Mouse (Mus musculus) left cerebral cortex, adult 2 months (tissue): ENCODE results near the gene Hectd4. TPM values are rescaled to one million over a fixed set of nuclear protein-coding genes. Genes with fewer than 3 reads are reported as not detected.

Experiments used
- DNase-seq, 2 experiments: peaks; one replicate each; pipeline ENCODE4 v3.0.0; 2021 to 2022; ENCODE audit warnings: low spot score in 2 of 2, mixed read lengths in 1 of 2; ENCODE audit errors: extremely low spot score in 1 of 2
- H3K27ac ChIP-seq: fragments of 200-600 bp; 2 replicates; pipeline ENCODE4 v1.8.1; 2022
- H3K4me3 ChIP-seq: fragments of 200-600 bp; 2 replicates; pipeline ENCODE4 v1.8.1; 2022
- CTCF ChIP-seq: fragments of 200-600 bp; IDR thresholded peaks from 2 replicates; pipeline ENCODE4 v1.8.1; 2022; ENCODE audit warnings: antibody characterized with exemption, mild to moderate bottlenecking, moderate library complexity
- intact Hi-C: fragments of 180-260 bp; cut with DNase I; formaldehyde crosslinking; loops from one replicate; pipeline ENCODE4 v1.15.1; 2025
- total RNA-seq, 2 experiments: library from RNA; stranded (reverse); gene quantifications; 2 replicates each; pipeline ENCODE4 v1.2.3; 2021

The Hectd4 gene
- total RNA-seq, 2 experiments from 2014 or later, result 186 to 205 TPM

DNA sequence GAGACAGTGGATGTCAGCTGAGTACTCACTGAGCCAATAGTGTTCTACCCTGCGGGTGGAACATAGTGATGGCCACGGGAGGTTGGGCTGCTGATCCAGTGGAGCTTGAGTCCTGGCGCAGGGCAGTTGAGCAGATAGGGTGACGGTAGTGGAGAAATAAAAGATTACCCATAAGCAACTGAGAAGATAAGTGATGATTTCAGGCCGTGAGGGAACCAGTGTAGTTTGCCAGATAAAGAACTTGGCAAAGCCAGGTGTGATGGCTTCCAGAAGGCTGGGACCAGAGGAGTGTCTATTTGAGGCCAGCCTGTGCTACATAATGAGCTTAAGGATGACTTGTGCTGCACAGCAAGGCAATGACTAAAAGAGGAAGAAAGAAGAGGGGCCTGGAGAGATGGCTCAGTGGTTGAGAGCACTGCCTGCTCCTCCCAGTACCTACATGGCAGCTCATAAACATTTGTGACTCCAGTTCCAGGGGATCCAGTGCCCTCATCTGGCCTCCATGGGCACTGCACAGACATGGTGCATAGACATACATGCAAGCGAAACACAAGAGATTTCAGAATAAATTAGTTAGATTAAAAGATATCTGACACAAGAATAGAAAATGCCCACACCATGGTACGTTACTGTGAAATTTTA is 46.8 kb downstream of the Hectd4 start:
- DNase-seq, result peak; percentile 37 to 57
- peak; percentile 67 for TF ChIP-seq CTCF
- Histone ChIP-seq H3K4me3 (no peak overlapping the region), H3K27ac (peak overlapping the region; percentile 9; the same call in 1 of the 2 replicates)
- intact Hi-C loops, result loop anchor here (1.0 to 2.0 kb wide), 2 partner anchors 18 to 54 kb away; no protein-coding TSS in a partner anchor

DNA sequence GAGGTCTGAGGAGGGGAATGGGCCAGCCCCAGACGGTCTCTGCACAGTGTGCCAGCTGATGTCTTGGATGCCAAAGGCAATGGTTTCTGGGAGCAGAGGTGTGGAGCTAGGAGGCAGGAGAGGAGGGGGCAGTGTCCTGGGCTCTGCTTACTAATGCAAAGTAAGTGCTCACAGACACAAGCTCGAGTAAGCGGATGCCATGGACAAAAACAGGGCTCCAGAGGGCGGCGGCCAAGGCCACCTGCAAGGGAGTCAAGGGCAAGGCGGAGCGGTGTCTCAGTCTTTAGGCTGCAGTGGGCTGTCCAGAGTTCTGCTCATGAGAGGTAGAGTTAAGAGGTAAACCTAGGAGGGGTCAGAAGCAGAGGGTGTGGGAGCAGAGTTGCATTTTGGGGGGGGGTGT is 51.0 kb downstream of the Hectd4 start:
- DNase-seq, result no peak
- Histone ChIP-seq H3K27ac (no peak overlapping the region), H3K4me3 (no peak overlapping the region)
- no peak for TF ChIP-seq CTCF
- intact Hi-C loops, result no loop called here

DNA sequence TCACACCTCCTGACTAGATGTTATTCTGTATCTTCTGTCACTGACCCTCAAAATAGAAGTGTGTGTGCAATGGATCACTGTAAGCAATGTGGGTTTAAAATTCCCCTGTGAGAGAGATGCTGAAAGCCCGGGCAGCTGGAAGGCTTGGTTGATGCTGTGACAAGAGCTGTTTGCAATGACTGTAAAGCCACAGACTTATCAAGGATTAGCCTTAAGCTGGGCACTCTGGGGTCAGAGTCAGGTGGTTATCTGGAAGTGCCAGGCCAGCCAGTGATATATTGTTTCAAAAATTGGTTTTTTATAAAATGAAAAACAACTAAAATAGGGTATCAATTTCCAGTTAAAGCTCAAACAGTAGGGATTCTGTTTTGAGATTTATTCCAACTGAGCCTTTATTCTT is 56.8 kb downstream of the Hectd4 start:
- no peak for TF ChIP-seq CTCF
- no peak for DNase-seq
- intact Hi-C loops, result no loop called here
- Histone ChIP-seq H3K4me3 (no peak overlapping the region), H3K27ac (no peak overlapping the region)

DNA sequence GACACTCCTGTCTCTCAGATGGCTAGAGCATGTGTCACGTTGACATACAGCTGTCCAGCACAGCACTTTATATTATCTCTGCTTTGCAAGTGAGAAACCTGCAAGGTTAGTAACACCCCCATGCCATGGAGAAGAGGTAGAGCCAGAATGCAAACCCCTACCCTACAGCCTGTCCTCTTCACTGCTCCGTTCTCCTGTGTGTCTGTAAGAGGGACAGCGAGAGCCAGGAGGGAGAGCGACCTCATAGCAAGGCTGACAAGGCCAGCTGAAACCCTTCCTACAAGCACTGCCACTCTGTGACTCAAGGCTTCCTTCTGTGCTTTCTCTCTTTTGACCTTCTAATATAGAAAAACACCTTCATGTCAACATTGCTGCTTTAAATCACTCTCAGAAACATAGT is 60.4 kb downstream of the Hectd4 start:
- no peak for TF ChIP-seq CTCF
- intact Hi-C loops, result loop anchor here (5.0 kb wide), 1 partner anchor 63 kb away; no protein-coding TSS in a partner anchor
- Histone ChIP-seq H3K4me3 (no peak overlapping the region), H3K27ac (no peak overlapping the region; the same call in 1 of the 2 replicates)
- no peak for DNase-seq

DNA sequence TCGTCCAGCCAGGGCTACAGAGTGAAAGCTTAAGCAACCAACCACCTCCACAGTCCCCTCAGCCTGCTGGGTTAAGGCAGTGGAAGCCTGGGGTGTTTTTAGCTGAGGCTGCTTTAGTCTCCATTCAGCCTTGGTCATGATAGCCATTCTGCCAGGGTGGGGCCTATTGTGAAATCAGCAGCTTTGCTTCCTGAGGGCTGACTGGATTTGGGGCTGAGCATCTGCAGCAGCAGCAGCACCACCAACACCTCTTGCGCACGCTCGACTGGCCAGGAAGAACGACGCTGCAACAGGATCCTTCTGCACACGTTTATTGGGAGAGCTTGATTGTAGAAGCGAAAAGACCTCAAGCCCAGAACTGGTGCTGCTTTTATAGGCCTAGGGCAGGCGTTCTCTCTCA is 63.0 kb downstream of the Hectd4 start:
- intact Hi-C loops, result loop anchor here (5.0 kb wide), 1 partner anchor 66 kb away; no protein-coding TSS in a partner anchor
- Histone ChIP-seq H3K4me3 (no peak overlapping the region), H3K27ac (no peak overlapping the region)
- TF ChIP-seq CTCF, result no peak
- no peak for DNase-seq

DNA sequence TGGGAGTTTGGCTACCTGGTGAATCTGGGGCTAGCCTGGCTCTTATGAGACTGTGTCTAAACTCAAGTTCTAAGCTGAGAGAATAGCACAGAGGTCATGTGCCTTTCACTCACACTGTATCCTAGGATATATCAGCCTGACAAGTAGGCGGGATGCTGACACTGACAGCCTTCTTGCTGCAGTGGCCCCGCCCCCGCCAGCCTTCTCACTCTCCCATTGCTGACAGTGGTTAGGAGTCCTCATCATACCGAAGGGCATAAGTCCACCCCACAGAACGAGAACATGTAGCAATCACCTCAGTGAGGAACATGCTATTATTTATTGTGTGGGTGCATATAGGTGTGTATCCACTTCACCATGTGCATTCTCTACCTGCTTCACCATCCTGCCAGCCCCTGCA is 64.8 kb downstream of the Hectd4 start:
- intact Hi-C loops, result loop anchor here (5.0 kb wide), 1 partner anchor 68 kb away; no protein-coding TSS in a partner anchor
- H3K27ac ChIP-seq, result no peak overlapping the region

DNA sequence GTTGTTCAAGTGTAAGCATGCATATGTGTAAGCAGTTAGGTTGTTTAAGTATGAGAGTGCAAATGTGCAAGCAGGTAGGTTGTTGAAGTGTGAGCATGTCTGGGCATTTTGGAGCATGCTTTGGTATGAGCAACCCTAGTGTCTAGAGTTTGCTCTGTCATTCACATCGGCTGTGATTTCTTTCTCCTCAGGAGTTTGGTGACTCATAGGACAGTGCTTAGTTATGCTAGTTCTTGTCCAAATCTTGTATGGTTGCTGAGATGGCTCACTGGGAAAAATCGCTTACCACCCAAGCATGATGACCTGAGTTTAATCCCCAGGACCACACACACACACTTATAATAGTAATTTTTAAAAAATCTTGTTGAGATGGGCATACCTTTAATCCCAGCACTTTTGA is 67.2 kb downstream of the Hectd4 start:
- no peak for DNase-seq
- intact Hi-C loops, result no loop called here
- TF ChIP-seq CTCF, result no peak
- no peak overlapping the region for H3K27ac ChIP-seq
- H3K4me3 ChIP-seq, result no peak overlapping the region

More for the DNA sequence above, 64.8 kb downstream of the Hectd4 start:
- H3K4me3 ChIP-seq, result no peak overlapping the region
- TF ChIP-seq CTCF, result no peak
- no peak for DNase-seq

DNA sequence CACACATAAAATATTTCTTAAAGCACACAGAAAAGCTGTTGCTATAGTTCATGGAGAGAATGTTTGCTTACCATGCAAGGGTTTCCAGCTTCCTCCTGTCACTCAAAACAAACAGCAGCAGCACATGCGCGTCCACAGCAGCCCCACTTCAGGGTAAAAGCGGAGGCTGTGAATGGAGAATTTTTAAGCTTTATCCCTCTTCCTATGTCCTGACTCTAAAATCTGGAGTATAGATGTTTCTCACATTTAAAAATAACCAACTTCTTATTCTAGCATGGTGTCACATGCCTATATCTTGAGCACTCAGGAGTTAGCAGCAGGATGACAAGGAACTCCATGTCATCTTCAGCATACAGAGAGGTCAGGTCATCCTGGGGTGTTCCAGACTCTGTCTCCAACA is 70.3 kb downstream of the Hectd4 start:
- intact Hi-C loops, result no loop called here
- no peak for DNase-seq
- no peak overlapping the region for H3K4me3 ChIP-seq
- H3K27ac ChIP-seq, result peak overlapping the region; percentile 66
- no peak for TF ChIP-seq CTCF

DNA sequence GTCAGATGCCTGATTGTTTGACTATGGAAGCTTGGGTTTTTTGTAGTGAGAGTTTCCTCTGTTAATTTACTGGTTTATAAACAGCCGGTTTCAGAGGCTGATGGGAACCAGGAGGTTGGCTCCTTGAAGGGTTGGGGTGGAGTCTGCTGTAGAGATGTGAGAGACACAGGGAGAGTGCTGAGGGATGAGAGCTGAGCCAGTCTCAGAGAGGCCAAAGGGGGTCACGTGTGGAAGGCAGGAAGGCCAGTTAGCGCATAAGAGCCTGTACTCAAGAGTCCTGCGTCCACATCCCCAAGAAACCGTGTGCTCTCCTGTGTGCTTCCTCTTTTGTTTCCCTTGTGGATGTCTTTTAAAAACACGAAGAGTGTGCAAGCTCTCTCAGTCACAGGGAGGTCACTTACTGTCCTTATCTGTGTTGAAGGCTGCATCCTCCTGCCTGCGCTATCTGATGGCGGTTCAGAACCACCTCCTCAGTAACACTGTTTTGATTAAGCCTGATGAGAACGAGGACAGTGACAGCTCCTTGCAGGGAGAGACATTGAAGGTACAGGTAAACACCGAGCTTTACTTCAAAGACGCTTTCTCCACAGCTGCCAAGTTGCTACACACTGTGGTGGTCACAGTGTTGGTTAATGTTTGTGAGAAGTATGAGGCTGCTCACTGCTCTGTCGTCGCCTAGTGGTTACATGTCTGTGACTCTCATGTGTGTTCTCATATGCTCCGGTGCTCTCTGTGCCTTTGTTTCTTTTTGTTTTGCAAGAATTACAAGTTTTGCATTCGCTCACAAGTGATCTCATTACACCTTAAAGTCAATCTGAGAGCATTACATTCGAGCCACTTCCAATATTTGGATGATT is 72.5 kb downstream of the Hectd4 start:
- TF ChIP-seq CTCF, result no peak
- H3K4me3 ChIP-seq, result no peak overlapping the region
- H3K27ac ChIP-seq, result peak overlapping the region; percentile 33; the same call in 1 of the 2 replicates
- intact Hi-C loops, result no loop called here
- DNase-seq, result no peak

DNA sequence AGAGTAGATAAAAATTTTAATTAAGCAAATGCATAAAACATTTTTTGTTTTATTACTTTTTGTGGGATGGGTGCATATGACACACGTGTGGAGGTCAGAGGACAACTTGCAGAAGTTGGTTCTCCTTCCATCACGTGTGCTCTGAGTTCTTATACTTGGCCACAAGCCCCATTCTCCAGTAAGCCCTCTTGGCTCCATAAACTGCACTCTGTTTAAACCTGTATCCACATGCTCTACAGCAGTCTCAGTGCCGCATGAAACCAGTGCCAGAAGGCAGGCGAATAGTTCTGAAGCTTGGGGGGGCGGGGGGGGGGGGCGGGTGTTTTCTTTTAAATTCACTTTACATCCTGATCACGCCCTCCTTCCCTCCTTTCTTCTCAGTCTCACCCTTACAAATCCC is 85.0 kb downstream of the Hectd4 start:
- intact Hi-C loops, result no loop called here
- DNase-seq, result no peak
- no peak overlapping the region for H3K4me3 ChIP-seq
- no peak for TF ChIP-seq CTCF
- no peak overlapping the region for H3K27ac ChIP-seq

DNA sequence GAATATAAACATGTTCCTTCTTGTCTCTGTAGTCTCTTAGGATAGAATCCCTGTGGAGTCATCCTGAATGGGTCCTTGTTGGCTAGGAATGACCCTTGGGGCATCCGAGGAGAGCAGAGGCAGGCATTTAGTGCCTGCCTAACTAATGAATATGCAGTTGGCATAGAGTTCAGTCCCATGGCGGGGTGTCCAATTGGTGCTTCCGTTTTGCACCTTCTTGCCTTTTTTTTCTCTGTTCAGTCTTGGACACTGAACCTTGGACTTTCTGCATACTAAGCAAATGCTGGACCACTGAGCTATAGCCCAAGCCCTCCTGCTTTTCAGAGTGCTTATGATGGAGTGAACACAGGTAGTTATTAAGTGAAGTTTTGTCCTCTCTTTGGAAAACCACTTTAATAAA is 87.6 kb downstream of the Hectd4 start:
- Histone ChIP-seq H3K4me3 (no peak overlapping the region), H3K27ac (no peak overlapping the region)
- intact Hi-C loops, result no loop called here
- DNase-seq, result no peak
- no peak for TF ChIP-seq CTCF

DNA sequence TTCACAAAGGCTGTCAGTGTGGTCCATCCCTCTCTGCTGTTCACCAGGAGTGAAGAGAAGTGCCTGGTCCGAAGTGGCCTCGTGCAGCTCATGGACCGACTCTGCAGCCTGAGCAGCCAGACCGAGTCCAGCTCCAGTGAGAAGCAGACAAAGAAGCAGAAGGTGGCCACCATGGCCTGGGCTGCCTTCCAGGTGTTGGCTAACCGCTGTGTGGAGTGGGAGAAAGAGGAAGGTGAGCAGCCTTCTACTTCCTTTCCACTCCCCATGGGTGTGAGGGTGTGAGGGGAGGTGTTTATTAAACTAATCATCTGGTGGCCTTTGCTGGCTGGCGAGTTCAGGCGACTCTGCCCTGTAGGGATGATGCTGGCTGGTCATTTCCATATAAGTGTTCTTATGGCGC is 91.6 kb downstream of the Hectd4 start:
- DNase-seq, result no peak
- intact Hi-C loops, result no loop called here
- no peak for TF ChIP-seq CTCF
- Histone ChIP-seq H3K4me3 (no peak overlapping the region), H3K27ac (no peak overlapping the region)
